Comparison of ENCODE assay signal across 9 mouse cellular contexts in the genomic region with DNA sequence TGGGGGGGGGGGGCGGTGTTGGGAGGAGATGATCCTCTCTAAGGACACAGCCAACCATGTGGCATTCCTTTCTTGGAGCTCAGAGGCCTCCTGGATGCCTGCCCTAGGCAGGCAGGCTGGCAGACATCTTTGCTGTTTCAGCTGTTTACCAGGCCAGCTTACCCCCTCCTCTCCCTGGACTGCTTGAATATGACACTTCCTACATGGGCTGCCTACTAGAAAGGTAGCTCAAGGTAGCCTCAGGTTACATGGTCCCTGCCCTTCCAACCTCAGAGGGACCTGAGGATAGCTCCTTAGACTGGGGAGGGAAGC. TPM values are rescaled to one million over a fixed set of nuclear protein-coding genes. Genes with fewer than 3 reads are reported as not detected.
DNase-seq lines count a peak whose midpoint lies in the region; ATAC-seq and TF ChIP-seq lines count a peak whose summit lies in the region.
"Had no signal": no experiment of that assay in that cellular context is flagged by ENCODE, and none has a peak within 500 bp of the region (broad histone marks: within the 10 kb centered on the region; RNA-seq: fewer than 3 reads in every experiment).

No protein-coding gene starts in this region.

- no peaks in the 10 kb centered on the region for H3K79me2 ChIP-seq in heart, adult 2 months (replicated peaks; ENCODE audit: control insufficient read depth, insufficient read depth, low read length)

- peaks cover 32% of the 10 kb centered on the region for H3K4me1 ChIP-seq in heart, adult 2 months (ENCODE audit: control insufficient read depth, insufficient read depth, low read length)
- peaks cover 50% of the 10 kb centered on the region for H3K4me1 ChIP-seq in midbrain, embryonic 11.5 days (ENCODE audit: control insufficient read depth, insufficient read depth, low read length)

- no peak overlapping the region for H3K4me3 ChIP-seq in heart, adult 2 months
- H3K4me3 ChIP-seq in midbrain, embryonic 11.5 days (ENCODE audit: low read depth, low read length) = no peak overlapping the region

- TF ChIP-seq POLR2A in heart, adult 2 months (IDR thresholded peaks at IDR 0.05; ENCODE audit: insufficient read depth, low read depth, low read length) = no peak

- no peak overlapping the region for H3K4me2 ChIP-seq in midbrain, embryonic 11.5 days

- no peak for DNase-seq in heart, adult 2 months
- no peak for DNase-seq in heart, postnatal 25 days (ENCODE audit: low spot score)
- peak; percentile 81 for DNase-seq in adipocyte (ENCODE audit: low spot score)
- DNase-seq in gastrocnemius, adult 8-10 months (ENCODE audit: low spot score in 2 of 2) = peak; percentile 60 to 75
- no peak for DNase-seq in midbrain, embryonic 11.5 days (ENCODE audit: low spot score, missing footprints)
- DNase-seq in right cerebral cortex, postnatal 10 days (ENCODE audit: low spot score in 2 of 2) = no peak
- DNase-seq in urinary bladder, postnatal 4 days (ENCODE audit: low spot score in 2 of 2) = no peak
- DNase-seq in lung, postnatal 4 days = no peak

- TF ChIP-seq EP300 in heart, adult 2 months (IDR thresholded peaks at IDR 0.05; ENCODE audit: insufficient read depth, low read depth, low read length) = no peak

- intact Hi-C loops in heart, adult 2 months (cut with DNase I) = no loop called here
- intact Hi-C loops in heart, postnatal 25 days (cut with DNase I) = no loop called here

- no peaks in the 10 kb centered on the region for H3K36me3 ChIP-seq in heart, adult 2 months (ENCODE audit: control insufficient read depth, insufficient read depth, low read length)
- peaks cover 9% of the 10 kb centered on the region for H3K36me3 ChIP-seq in midbrain, embryonic 11.5 days (ENCODE audit: control insufficient read depth, insufficient read depth, low read length)

- H3K27me3 ChIP-seq in heart, adult 2 months (ENCODE audit: control insufficient read depth, insufficient read depth, low read length) = no peaks in the 10 kb centered on the region
- H3K27me3 ChIP-seq in midbrain, embryonic 11.5 days (ENCODE audit: control insufficient read depth, insufficient read depth, low read length) = no peaks in the 10 kb centered on the region

- ATAC-seq in midbrain, embryonic 11.5 days (ENCODE audit: low FRiP score) = no peak

- H3K27ac ChIP-seq in heart, adult 2 months = peak overlapping the region; percentile 34
- peak overlapping the region; percentile 58 for H3K27ac ChIP-seq in midbrain, embryonic 11.5 days (ENCODE audit: low read depth, low read length)

- 67% methylated on average over 1 of the region's 1 CpGs for WGBS in heart, adult 2 months
- WGBS in midbrain, embryonic 11.5 days = 67% methylated on average over 1 of the region's 1 CpGs

- no peaks in the 10 kb centered on the region for H3K9me3 ChIP-seq in midbrain, embryonic 11.5 days (ENCODE audit: control insufficient read depth, low read length)

- H3K9ac ChIP-seq in heart, adult 2 months (ENCODE audit: low read depth, low read length) = no peak overlapping the region
- H3K9ac ChIP-seq in midbrain, embryonic 11.5 days (ENCODE audit: low read length) = no peak overlapping the region

- no peak for TF ChIP-seq CTCF in heart, adult 2 months (IDR thresholded peaks at IDR 0.05)

RNA-seq across cellular contexts. Expression of a gene that starts 24.4 kb away (rescaled TPM):
- total RNA-seq in heart, adult 2 months (2021) = not detected
- not detected in 2 replicates for polyA plus RNA-seq in heart, adult 2 months (2012; rRNA removed)
- not detected for total RNA-seq in heart, postnatal 25 days (2021)
- total RNA-seq in gastrocnemius, adult 8-10 months (2022) = not detected
- polyA plus RNA-seq in midbrain, embryonic 11.5 days (2014; fragmentation: Nextera tagmentation; extraction: Ambion mirVana) = 0.07 TPM in 1 of 2 replicates, not detected in the other
- total RNA-seq: common myeloid progenitor, adult 5-6 weeks had no signal

RNA-seq across cellular contexts. Expression of a gene that starts 25.8 kb away (rescaled TPM):
- 10 to 100 TPM in 1 of 2 experiments, 1 to 10 TPM in 1; 9.7 to 12.2 TPM for total RNA-seq in heart, adult 2 months (2021)
- polyA plus RNA-seq in heart, adult 2 months (2012; rRNA removed) = 19.5 and 24.8 TPM in 2 replicates
- 10 to 100 TPM; 11.9 to 13.8 TPM for total RNA-seq in heart, postnatal 25 days (2021)
- 10 to 100 TPM in 2 of 4 experiments, 1 to 10 TPM in 2; 8.1 to 11.1 (median 9.4) TPM for total RNA-seq in gastrocnemius, adult 8-10 months (2022)
- 45.8 and 48.8 TPM in 2 replicates for polyA plus RNA-seq in midbrain, embryonic 11.5 days (2014; fragmentation: Nextera tagmentation; extraction: Ambion mirVana)

RNA-seq across cellular contexts. Expression of a gene that starts 32.9 kb away (rescaled TPM):
- 1 to 10 TPM; 1.0 to 1.7 TPM for total RNA-seq in heart, adult 2 months (2021)
- 0.47 TPM in 1 of 2 replicates, not detected in the other for polyA plus RNA-seq in heart, adult 2 months (2012; rRNA removed)
- total RNA-seq in heart, postnatal 25 days (2021) = 1 to 10 TPM in 1 of 2 experiments, not detected in 1; 1.4 TPM
- total RNA-seq in gastrocnemius, adult 8-10 months (2022) = 1 to 10 TPM in 1 of 4 experiments, not detected in 3; 1.6 TPM
- polyA plus RNA-seq in midbrain, embryonic 11.5 days (2014; fragmentation: Nextera tagmentation; extraction: Ambion mirVana) = not detected in 2 replicates
- total RNA-seq: common myeloid progenitor, adult 5-6 weeks had no signal

RNA-seq across cellular contexts. Expression of a gene that starts 42.1 kb away (rescaled TPM):
- 1 to 10 TPM; 1.8 to 2.1 TPM for total RNA-seq in heart, adult 2 months (2021)
- 1.3 and 2.2 TPM in 2 replicates for polyA plus RNA-seq in heart, adult 2 months (2012; rRNA removed)
- total RNA-seq in heart, postnatal 25 days (2021) = 1 to 10 TPM; 1.7 to 3.1 TPM
- total RNA-seq in gastrocnemius, adult 8-10 months (2022) = under 1 TPM; 0.36 to 0.99 (median 0.62) TPM
- 0.10 and 0.25 TPM in 2 replicates for polyA plus RNA-seq in midbrain, embryonic 11.5 days (2014; fragmentation: Nextera tagmentation; extraction: Ambion mirVana)
- total RNA-seq: common myeloid progenitor, adult 5-6 weeks had no signal

RNA-seq across cellular contexts. Expression of a gene that starts 44.8 kb away (rescaled TPM):
- total RNA-seq in heart, adult 2 months (2021) = 10 to 100 TPM; 11.0 to 12.2 TPM
- 14.3 and 21.9 TPM in 2 replicates for polyA plus RNA-seq in heart, adult 2 months (2012; rRNA removed)
- total RNA-seq in heart, postnatal 25 days (2021) = 10 to 100 TPM; 11.5 to 11.6 TPM
- total RNA-seq in gastrocnemius, adult 8-10 months (2022) = 1 to 10 TPM; 6.5 to 8.2 (median 7.4) TPM
- polyA plus RNA-seq in midbrain, embryonic 11.5 days (2014; fragmentation: Nextera tagmentation; extraction: Ambion mirVana) = 38.8 and 40.5 TPM in 2 replicates

Comparison
In these comparisons a context has a peak if more than half of its experiments do, and no peak if none do; other contexts are left out.
1. DNase-seq: peak in adipocyte (single experiment) and gastrocnemius, adult 8-10 months (2 of 2); none in heart, adult 2 months (0 of 2), heart, postnatal 25 days (single experiment), midbrain, embryonic 11.5 days (single experiment), right cerebral cortex, postnatal 10 days (0 of 2), urinary bladder, postnatal 4 days (0 of 2) and lung, postnatal 4 days (0 of 2).